Mouse (Mus musculus) T-cell, adult 2 months (primary cell): Measurements from ENCODE around the gene Soat2.
"Not testable (repeated sequence)": the region's sequence is repeated elsewhere in the genome, so short reads cannot be mapped to it uniquely, and the experiment has no call there.

ENCODE experiments used
- DNase-seq: peaks from one replicate; pipeline ENCODE4 v3.0.0; 2022; ENCODE audit warnings: low spot score

The Soat2 gene

DNA sequence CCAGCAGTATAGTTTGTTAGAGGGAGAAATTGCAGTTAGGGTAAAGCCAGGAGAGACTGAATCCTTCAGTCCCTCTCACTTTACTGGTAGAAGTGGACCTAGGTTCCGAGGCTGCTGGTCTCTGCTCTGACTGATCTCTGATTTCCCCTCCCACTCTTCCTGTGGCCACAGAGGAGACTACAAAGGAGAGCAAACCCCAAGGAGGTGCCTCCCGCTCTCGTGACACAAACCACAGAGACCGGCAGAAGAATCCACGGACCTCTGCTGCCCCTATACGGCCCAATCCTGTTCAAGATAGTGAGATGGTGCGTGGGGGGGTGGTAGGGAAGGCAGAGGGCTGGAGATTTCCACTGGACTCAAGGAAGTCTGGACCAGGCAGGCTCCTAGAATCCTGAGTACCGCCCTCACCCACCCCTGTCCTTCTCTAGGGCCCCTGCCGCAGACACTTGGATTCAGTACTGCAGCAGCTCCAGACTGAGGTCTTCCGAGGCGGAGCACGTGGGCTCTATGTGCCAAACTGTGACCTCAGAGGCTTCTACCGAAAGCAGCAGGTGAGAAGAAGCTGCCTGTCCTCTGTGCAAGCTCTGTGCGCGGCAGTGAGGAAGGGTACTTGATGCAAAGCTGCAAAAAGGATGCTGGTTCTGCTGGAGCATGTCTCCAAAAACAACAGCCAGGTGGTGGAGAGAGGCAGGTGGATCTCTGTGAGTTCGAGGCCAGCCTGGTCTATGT is 2.5 kb upstream of the Soat2 start:
- peak; percentile 17 for DNase-seq

DNA sequence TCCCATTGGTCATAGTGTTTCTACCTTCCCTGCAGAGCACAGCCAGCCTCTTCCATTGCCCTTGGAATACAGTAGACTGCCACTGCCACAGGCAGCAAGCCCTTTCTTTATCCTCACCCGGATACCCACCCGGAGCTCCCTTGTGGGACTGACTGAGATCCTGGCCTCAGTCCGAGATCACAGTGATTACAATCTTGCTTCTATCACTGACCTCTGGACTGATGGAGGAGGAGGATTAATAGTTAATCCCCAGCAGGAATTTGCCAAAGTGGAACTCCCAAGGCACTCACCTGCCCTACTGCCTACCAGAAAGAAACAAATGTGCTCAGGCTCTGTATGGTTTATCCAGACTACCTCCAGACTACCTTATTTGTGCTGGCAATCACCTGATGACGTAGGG is 765 bp upstream of the Soat2 start:
- DNase-seq = no peak

- no peak for DNase-seq
Observed at GRCm38 (mm10) chr15:102152646-102153045, 2.3 kb downstream of the Soat2 start.

DNA sequence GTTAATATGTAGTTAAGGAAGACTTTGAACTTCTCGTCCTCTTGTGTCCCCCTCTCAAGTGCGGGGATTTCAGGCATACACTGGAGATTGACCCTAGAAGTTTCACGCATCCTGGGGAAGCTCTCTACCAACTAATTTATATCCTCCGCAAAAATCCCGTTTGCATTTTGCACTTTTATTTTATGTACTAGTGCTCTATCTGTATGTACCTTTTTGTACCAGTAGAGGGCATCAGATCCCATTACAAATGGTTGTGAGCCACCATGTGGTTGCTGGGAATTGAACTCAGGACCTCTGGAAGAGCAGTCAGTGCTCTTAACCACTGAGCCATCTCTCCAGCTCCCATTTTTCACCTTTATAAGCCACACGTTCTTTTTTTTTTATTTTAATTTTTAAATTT is 4.7 kb downstream of the Soat2 start:
- not testable (repeated sequence) for DNase-seq

GRCm38 (mm10) chr15:102156836-102157235 is 6.5 kb downstream of the Soat2 start:
- DNase-seq = no peak

DNA sequence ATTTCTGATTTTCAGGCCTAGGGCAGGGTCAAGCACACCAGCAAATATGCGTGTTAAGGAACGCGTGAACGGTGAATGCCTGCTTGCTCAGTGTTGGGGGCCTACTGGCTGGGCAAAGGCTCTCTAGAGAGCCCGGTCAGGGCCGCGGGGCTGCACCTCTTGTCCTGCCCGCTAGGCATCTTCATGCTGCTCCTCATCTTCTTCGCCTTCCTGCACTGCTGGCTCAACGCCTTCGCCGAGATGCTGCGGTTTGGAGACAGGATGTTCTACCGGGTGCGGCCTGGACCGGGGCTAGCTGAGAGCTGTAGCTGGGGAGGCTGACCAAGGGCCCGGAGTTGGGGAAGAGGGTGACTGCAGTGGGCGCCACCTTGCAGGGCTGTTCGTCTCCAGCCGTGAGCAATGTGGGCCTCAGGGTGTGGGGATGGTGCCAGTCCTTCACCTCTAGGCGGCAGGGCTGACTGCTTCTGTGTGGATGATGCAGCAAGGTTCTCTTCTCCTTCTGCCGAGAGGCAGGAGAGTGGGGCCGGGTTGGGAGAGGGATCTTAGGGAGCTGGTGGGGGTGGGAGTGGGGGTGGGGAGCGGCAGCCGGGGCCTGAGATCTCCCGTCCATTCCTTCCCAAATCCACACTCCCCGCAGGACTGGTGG is 10.2 kb downstream of the Soat2 start:
- peak; percentile 27 for DNase-seq

DNA sequence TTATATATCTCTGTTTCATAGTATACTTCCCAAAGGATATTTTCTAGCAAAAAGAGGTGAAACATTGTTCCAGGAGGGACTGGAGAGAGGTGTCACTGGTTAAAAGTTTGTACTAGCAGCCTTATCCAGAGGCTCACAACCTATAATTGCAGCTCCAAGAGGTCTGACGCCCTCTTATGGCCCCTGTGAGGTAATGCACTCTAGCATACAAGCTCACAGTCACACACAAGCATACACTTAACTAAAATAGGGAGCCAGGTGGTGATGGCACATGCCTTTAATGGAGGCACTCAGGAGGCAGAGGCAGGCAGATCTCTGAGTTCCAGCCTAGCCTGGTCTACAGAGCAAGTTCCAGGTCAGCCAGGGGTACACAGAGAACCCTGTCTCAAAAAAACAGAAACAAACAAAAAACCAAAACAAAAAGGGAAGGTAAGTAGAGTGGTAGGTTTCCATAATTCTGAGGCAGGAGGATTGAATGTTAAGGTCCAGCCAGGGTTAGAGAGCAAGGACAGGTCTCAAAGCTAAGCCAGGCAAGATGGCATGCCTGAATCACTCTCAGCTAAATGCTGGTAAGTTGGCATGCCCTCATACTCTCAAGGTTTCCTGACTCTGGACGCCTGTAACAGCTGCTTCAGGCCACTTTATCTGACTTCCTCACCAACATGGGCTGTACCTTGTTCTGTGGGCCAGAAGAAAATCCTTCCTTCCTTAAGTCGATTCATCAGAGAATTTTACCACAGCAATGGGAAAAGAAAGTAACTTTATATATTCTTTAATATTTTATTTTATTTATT is 13.8 kb downstream of the Soat2 start:
- no peak for DNase-seq

DNA sequence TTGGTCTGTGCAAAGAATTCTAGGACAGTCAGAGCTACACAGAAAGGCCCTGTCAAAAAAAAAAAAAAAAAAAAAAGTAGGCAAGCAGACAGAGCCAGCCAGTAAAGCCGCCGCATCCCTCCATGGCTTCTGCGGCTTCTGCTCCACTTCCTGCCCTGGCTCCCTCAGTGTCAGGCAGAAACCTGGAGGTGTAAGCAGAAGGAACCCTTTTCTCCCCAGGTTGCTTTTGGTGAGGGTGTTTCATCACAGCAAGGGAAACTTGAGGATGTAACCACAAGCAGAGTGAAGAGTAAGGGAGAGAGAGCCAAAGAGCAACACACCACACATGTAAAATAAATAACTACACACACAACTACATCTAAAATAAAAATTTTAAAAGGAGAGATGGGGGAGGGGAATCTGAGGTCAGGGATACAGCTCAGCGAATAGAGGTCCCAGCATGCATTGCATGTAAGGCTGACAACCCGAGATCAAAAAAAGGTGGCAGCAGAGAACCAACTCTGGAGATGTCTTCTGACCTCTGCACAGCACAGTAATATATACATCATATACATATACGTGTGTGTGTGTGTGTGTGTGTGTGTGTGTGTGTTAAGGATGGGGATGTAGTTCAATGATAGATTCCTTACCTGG is 15.3 kb downstream of the Soat2 start:
- peak; percentile 40 for DNase-seq

DNA sequence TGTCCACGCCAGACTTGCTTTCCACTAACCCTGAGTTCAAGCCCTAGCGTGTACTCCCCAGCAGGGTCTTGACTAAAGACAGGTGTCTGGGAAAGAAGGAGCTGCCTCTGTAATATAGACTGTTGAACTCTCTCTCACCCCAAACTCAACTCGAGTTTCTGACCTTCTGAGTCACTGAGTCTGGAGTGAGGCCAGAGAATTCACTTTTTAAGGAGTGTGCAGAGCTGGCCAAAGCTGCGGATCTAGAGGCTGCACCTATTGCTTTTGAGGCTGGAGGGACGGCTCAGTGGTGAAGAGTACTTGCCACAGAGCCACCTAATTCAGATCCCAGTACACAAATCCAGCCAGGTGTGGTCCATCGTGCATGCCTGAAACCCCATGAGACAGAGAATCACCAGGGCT is 17.3 kb downstream of the Soat2 start:
- no peak for DNase-seq

- no peak for DNase-seq
Observed at GRCm38 (mm10) chr15:102169064-102169463, 18.7 kb downstream of the Soat2 start.

DNA sequence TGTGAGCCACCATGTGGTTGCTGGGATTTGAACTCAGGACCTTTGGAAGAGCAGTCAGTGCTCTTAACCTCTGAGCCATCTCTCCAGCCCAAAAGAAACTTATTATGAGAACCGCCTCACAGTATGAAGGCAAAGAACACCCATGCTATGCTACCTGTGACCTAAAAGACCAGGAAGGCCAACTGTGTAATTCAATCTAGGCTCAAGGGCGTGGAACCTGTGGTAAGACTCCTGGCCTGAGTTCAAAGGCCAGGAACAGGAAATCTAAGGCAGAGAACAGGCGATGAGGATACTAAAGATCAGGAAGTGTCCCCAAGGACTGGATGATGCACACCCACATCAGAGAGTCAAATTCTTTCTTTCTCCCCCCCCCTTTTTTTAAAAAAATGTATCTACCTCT is 23.3 kb downstream of the Soat2 start:
- no peak for DNase-seq

GRCm38 (mm10) chr15:102175736-102176319 is 25.5 kb downstream of the Soat2 start:
- DNase-seq = no peak

GRCm38 (mm10) chr15:102176571-102177316 is 26.4 kb downstream of the Soat2 start:
- no peak for DNase-seq

GRCm38 (mm10) chr15:102177417-102177816 is 27.1 kb downstream of the Soat2 start:
- DNase-seq = no peak

DNA sequence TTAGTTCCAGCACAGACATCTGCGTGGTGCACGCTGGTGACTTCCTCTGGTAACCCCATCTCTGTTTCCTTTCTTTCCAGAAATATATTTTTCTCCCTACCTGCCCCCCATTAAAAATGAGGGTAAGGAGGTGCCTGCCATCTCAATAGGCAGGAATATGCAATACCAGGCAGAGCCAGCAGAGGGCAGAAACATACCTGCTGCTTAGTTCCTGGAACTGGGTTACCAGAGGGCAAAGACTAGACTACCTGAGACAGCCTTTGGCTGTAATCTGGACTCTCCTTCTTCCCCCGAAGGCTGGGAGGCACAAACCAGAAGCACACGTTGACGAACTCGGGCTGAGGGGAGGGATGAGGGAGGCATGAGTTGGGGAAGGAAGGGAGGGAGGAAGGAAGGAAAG is 28.0 kb downstream of the Soat2 start:
- DNase-seq = peak; percentile 75

GRCm38 (mm10) chr15:102179106-102179505 is 28.8 kb downstream of the Soat2 start:
- no peak for DNase-seq

GRCm38 (mm10) chr15:102179924-102180323 is 29.6 kb downstream of the Soat2 start:
- DNase-seq = no peak

GRCm38 (mm10) chr15:102183076-102183475 is 32.8 kb downstream of the Soat2 start:
- no peak for DNase-seq

DNA sequence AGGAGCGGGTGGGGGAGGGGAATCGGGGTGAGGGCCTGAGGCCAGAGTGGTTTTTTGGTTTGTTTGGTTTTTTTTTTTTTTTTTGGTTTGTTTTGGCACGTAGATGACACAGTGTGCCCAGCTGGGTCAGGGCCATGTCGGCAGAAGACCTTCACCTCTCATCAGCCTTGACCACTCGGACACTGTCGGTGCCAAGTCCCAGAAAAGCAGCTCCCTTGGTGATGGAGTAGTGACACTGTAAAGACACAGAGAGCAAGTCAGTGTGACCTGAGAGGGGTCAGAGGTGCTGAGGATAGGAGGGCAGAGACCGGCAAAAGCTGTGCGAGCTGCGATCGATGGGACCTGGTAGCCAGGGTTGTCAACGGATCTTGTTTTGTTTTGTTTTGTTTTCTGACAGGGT is 35.9 kb downstream of the Soat2 start:
- DNase-seq = no peak

DNA sequence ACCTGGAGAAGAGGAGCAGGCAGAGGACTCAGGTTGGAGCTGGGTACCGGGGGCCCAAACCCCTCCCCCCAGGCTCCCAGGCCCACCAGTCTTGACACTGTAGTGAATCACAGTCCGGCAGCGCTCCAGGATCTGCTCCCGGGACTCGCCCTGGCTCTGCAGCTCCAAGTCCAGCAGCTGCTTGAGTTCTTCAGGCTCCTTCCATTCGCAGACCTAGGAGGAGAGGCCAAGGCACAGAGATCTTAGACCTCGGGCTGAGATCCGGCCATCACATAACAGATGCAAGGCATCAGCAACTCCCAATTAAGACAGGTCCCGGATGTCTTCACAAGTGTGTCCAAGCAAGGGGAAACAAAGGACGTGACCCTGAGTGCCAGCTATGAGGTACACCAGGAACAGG is 37.8 kb downstream of the Soat2 start:
- no peak for DNase-seq

- DNase-seq = no peak
Observed at GRCm38 (mm10) chr15:102188883-102189282, 38.6 kb downstream of the Soat2 start.
